8 mouse cellular contexts compared by ENCODE assay signal in genomic region chr8:121897871-121898381, GRCm38 (mm10). TPM values are rescaled to one million over a fixed set of nuclear protein-coding genes. Genes with fewer than 3 reads are reported as not detected.
DNase-seq lines count a peak whose midpoint lies in the region; ATAC-seq and TF ChIP-seq lines count a peak whose summit lies in the region.

No protein-coding gene starts in this region.

- H3K27me3 ChIP-seq in C2C12 (ENCODE audit: control insufficient read depth, insufficient read depth, insufficient read length) = no peaks in the 10 kb centered on the region
- no peaks in the 10 kb centered on the region for H3K27me3 ChIP-seq in hindbrain, postnatal 0 days (ENCODE audit: insufficient read depth, low read length)
- no peaks in the 10 kb centered on the region for H3K27me3 ChIP-seq in limb, embryonic 10.5 days (ENCODE audit: low read depth, poor library complexity, severe bottlenecking)
- no peaks in the 10 kb centered on the region for H3K27me3 ChIP-seq in neural tube, embryonic 11.5 days (ENCODE audit: control insufficient read depth, insufficient read depth, low read length)

- TF ChIP-seq CTCF in C2C12 (IDR thresholded peaks at IDR 0.05; ENCODE audit: control insufficient read depth, insufficient read depth, insufficient read length) = no peak
- TF ChIP-seq CTCF in embryonic fibroblast, embryonic 13.5 days (IDR thresholded peaks at IDR 0.05; ENCODE audit: borderline replicate concordance, insufficient read depth, low read length) = no peak
- TF ChIP-seq CTCF in hindbrain, postnatal 0 days (IDR thresholded peaks at IDR 0.05; ENCODE audit: low read depth) = no peak

- peak; percentile 48; the same call in 1 of the 2 replicates for ATAC-seq in hindbrain, postnatal 0 days
- ATAC-seq in neural tube, embryonic 11.5 days (ENCODE audit: insufficient read depth, low FRiP score, low TSS enrichment) = no peak

- H3K4me2 ChIP-seq in hindbrain, postnatal 0 days (ENCODE audit: low read depth, low read length) = peak overlapping the region; percentile 29; the same call in 1 of the 2 replicates
- H3K4me2 ChIP-seq in neural tube, embryonic 11.5 days (ENCODE audit: low read depth) = peak overlapping the region; percentile 22; the same call in 1 of the 2 replicates

- H3K27ac ChIP-seq in embryonic fibroblast, embryonic 13.5 days (ENCODE audit: insufficient read depth, low read length) = peak overlapping the region; percentile 92
- peak overlapping the region; percentile 68 for H3K27ac ChIP-seq in hindbrain, postnatal 0 days
- peak overlapping the region; percentile 66 for H3K27ac ChIP-seq in limb, embryonic 10.5 days
- H3K27ac ChIP-seq in neural tube, embryonic 11.5 days (ENCODE audit: low read depth, low read length) = peak overlapping the region; percentile 71

- H3K79me3 ChIP-seq in C2C12 (ENCODE audit: low read depth) = peaks cover 31% of the 10 kb centered on the region

- peaks cover 74% of the 10 kb centered on the region for H3K79me2 ChIP-seq in C2C12 (ENCODE audit: control insufficient read depth, insufficient read depth)

- peaks cover 35% of the 10 kb centered on the region for H3K4me1 ChIP-seq in embryonic fibroblast, embryonic 13.5 days (ENCODE audit: control insufficient read depth, insufficient read depth, low read length)
- peaks cover 27% of the 10 kb centered on the region; the same call in 1 of the 2 replicates for H3K4me1 ChIP-seq in hindbrain, postnatal 0 days (ENCODE audit: insufficient read depth, low read length)
- H3K4me1 ChIP-seq in limb, embryonic 10.5 days = peaks cover 54% of the 10 kb centered on the region
- peaks cover 28% of the 10 kb centered on the region for H3K4me1 ChIP-seq in neural tube, embryonic 11.5 days (ENCODE audit: control insufficient read depth, insufficient read depth, low read length)

- peaks cover 19% of the 10 kb centered on the region for H3K36me3 ChIP-seq in C2C12 (ENCODE audit: control insufficient read depth, insufficient read depth)
- 0 out of 2 replicates have a peak, but pooled peaks cover 17% of the 10 kb centered on the region for H3K36me3 ChIP-seq in hindbrain, postnatal 0 days (ENCODE audit: insufficient read depth, low read length)
- H3K36me3 ChIP-seq in limb, embryonic 10.5 days = peaks cover 18% of the 10 kb centered on the region
- H3K36me3 ChIP-seq in neural tube, embryonic 11.5 days (ENCODE audit: control insufficient read depth, insufficient read depth, low read length) = peaks cover 2% of the 10 kb centered on the region; the same call in 1 of the 2 replicates

- 16% methylated on average over 7 of the region's 7 CpGs for WGBS in hindbrain, postnatal 0 days
- WGBS in limb, embryonic 10.5 days = 17% methylated on average over 7 of the region's 7 CpGs
- WGBS in neural tube, embryonic 11.5 days = 6% methylated on average over 7 of the region's 7 CpGs

- intact Hi-C loops in gastrocnemius, postnatal 14 days (cut with DNase I; ENCODE audit: low total_unique reads) = no loop called here

- DNase-seq in cerebellum, adult 18-20 months = peak; percentile 46 to 59
- DNase-seq in cerebellum, postnatal 10 days = no peak
- DNase-seq in hindbrain, postnatal 0 days (ENCODE audit: low spot score) = peak; percentile 50
- DNase-seq in limb, embryonic 10.5 days (ENCODE audit: low spot score) = peak; percentile 45
- peak; percentile 37 for DNase-seq in neural tube, embryonic 11.5 days (ENCODE audit: low spot score)
- no peak for DNase-seq in gastrocnemius, postnatal 14 days

- no peaks in the 10 kb centered on the region for H3K9me3 ChIP-seq in hindbrain, postnatal 0 days (ENCODE audit: low read length)
- H3K9me3 ChIP-seq in limb, embryonic 10.5 days (replicated peaks) = no peaks in the 10 kb centered on the region
- no peaks in the 10 kb centered on the region for H3K9me3 ChIP-seq in neural tube, embryonic 11.5 days (ENCODE audit: control insufficient read depth, low read length)

- H3K9ac ChIP-seq in hindbrain, postnatal 0 days (replicated peaks; ENCODE audit: low read length) = peak overlapping the region; percentile 9; the same call in 1 of the 2 replicates
- H3K9ac ChIP-seq in neural tube, embryonic 11.5 days (ENCODE audit: low read length) = peak overlapping the region; percentile 43

- no peak overlapping the region for H3K4me3 ChIP-seq in C2C12 (ENCODE audit: insufficient read depth, poor library complexity, severe bottlenecking)
- no peak overlapping the region for H3K4me3 ChIP-seq in embryonic fibroblast, embryonic 13.5 days (ENCODE audit: insufficient read depth, low read length)
- 0 out of 2 replicates have a peak overlapping the region, but pooled peaks have one; percentile 3 for H3K4me3 ChIP-seq in hindbrain, postnatal 0 days (ENCODE audit: low read length)
- no peak overlapping the region for H3K4me3 ChIP-seq in limb, embryonic 10.5 days
- no peak overlapping the region for H3K4me3 ChIP-seq in neural tube, embryonic 11.5 days (ENCODE audit: low read depth, low read length)

- peak overlapping the region; percentile 3 for H3ac ChIP-seq in C2C12 (ENCODE audit: control insufficient read depth, insufficient read length, low read depth)

- TF ChIP-seq POLR2A in embryonic fibroblast, embryonic 13.5 days (IDR thresholded peaks at IDR 0.05; ENCODE audit: low read depth, low read length) = peak; percentile 64; the same call in 1 of the 2 replicates

TF ChIP-seq in C2C12, 6 proteins besides CTCF, POLR2A, EP300 and RAD21:
- TF ChIP-seq FOSL1 (IDR thresholded peaks at IDR 0.05; ENCODE audit: insufficient read depth, low read length, poor library complexity, severe bottlenecking) (no peak), MYOD1 (IDR thresholded peaks at IDR 0.05; ENCODE audit: control insufficient read depth, insufficient read length, low read depth) (peak; percentile 27), USF1 (IDR thresholded peaks at IDR 0.05; ENCODE audit: low read depth) (no peak), MAX (IDR thresholded peaks at IDR 0.05) (no peak), MYOG (IDR thresholded peaks at IDR 0.05; ENCODE audit: control insufficient read depth, extremely low read depth, insufficient read length) (no peak), CEBPB (IDR thresholded peaks at IDR 0.05; ENCODE audit: low read depth) (peak; percentile 8)
TF ChIP-seq in C2C12: peak in this region for 2.

RNA-seq across cellular contexts. Expression of gene Slc7a5, which starts 9.6 kb away (rescaled TPM):
- polyA plus RNA-seq in C2C12 (2012; fragmentation: generic; extraction: Trizol) = 112 TPM
- polyA plus RNA-seq in embryonic fibroblast, embryonic 13.5 days (2011; ENCODE audit: insufficient read length, low read depth, missing spikeins) = 125 and 185 TPM in 2 replicates
- total RNA-seq in hindbrain, postnatal 0 days (2014; rRNA removed) = 148 and 163 TPM in 2 replicates
- polyA plus RNA-seq in hindbrain, postnatal 0 days (2015; fragmentation: Nextera tagmentation; extraction: Ambion mirVana) = 60.1 and 72.1 TPM in 2 replicates
- polyA plus RNA-seq in limb, embryonic 10.5 days (2016; fragmentation: Nextera tagmentation; extraction: Ambion mirVana) = 16.8 and 19.3 TPM in 2 replicates
- polyA plus RNA-seq in neural tube, embryonic 11.5 days (2014; fragmentation: Nextera tagmentation; extraction: Ambion mirVana) = 37.3 and 38.1 TPM in 2 replicates
- 1 to 10 TPM; 4.2 to 5.7 TPM for total RNA-seq in gastrocnemius, postnatal 14 days (2021)

RNA-seq across cellular contexts. Expression of gene Car5a, which starts 46.8 kb away (rescaled TPM):
- polyA plus RNA-seq in C2C12 (2012; fragmentation: generic; extraction: Trizol) = not detected
- 0.53 and 3.5 TPM in 2 replicates for polyA plus RNA-seq in embryonic fibroblast, embryonic 13.5 days (2011; ENCODE audit: insufficient read length, low read depth, missing spikeins)
- total RNA-seq in hindbrain, postnatal 0 days (2014; rRNA removed) = 0.42 TPM in 1 of 2 replicates, not detected in the other
- polyA plus RNA-seq in hindbrain, postnatal 0 days (2015; fragmentation: Nextera tagmentation; extraction: Ambion mirVana) = 0.23 and 0.50 TPM in 2 replicates
- 0.20 TPM in 1 of 2 replicates, not detected in the other for polyA plus RNA-seq in limb, embryonic 10.5 days (2016; fragmentation: Nextera tagmentation; extraction: Ambion mirVana)
- polyA plus RNA-seq in neural tube, embryonic 11.5 days (2014; fragmentation: Nextera tagmentation; extraction: Ambion mirVana) = not detected in 2 replicates
- not detected for total RNA-seq in gastrocnemius, postnatal 14 days (2021)

RNA-seq across cellular contexts. Expression of gene Banp, which starts 51.6 kb away (rescaled TPM):
- 25.9 TPM for polyA plus RNA-seq in C2C12 (2012; fragmentation: generic; extraction: Trizol)
- 32.1 and 38.9 TPM in 2 replicates for polyA plus RNA-seq in embryonic fibroblast, embryonic 13.5 days (2011; ENCODE audit: insufficient read length, low read depth, missing spikeins)
- 59.7 and 62.5 TPM in 2 replicates for total RNA-seq in hindbrain, postnatal 0 days (2014; rRNA removed)
- polyA plus RNA-seq in hindbrain, postnatal 0 days (2015; fragmentation: Nextera tagmentation; extraction: Ambion mirVana) = 22.5 and 22.8 TPM in 2 replicates
- 55.4 and 60.0 TPM in 2 replicates for polyA plus RNA-seq in limb, embryonic 10.5 days (2016; fragmentation: Nextera tagmentation; extraction: Ambion mirVana)
- 60.6 and 61.4 TPM in 2 replicates for polyA plus RNA-seq in neural tube, embryonic 11.5 days (2014; fragmentation: Nextera tagmentation; extraction: Ambion mirVana)
- 1 to 10 TPM; 8.3 to 8.4 TPM for total RNA-seq in gastrocnemius, postnatal 14 days (2021)

Comparison
In these comparisons a context has a peak if more than half of its experiments do, and no peak if none do; other contexts are left out.
1. DNase-seq: peak in cerebellum, adult 18-20 months (2 of 2), hindbrain, postnatal 0 days (single experiment), limb, embryonic 10.5 days (single experiment) and neural tube, embryonic 11.5 days (single experiment); none in cerebellum, postnatal 10 days (0 of 2) and gastrocnemius, postnatal 14 days (single experiment).
2. Peak in every context shown above with its lines, with median percentiles within 50 percentile points of each other: H3K27ac ChIP-seq.